Mouse (Mus musculus) mature B cell (primary cell): Measurements from ENCODE around the gene Ptcd2.

Experiments
- in situ Hi-C: fragments of 300-500 bp; cut with MboI; formaldehyde crosslinking; loops from 2 replicates; pipeline ENCODE4 v1.14.3; 2019

Gene Ptcd2

GRCm38 (mm10) chr13:99344599-99345575 lies at the start of gene Ptcd2, which contains the start of gene Mrps27:
Ptcd2 (minus strand) TSS chr13:99344705.
Mrps27 (plus strand) TSS chr13:99344786.
- in situ Hi-C loops: no loop called here

- in situ Hi-C loops: no loop called here
These were observed 48.6 kb upstream of the Ptcd2 start for GRCm38 (mm10) chr13:99393128-99393527.

GRCm38 (mm10) chr13:99391417-99391816 lies 46.9 kb upstream of the Ptcd2 start:
- in situ Hi-C loops: no loop called here

GRCm38 (mm10) chr13:99387901-99388811 lies 43.7 kb upstream of the Ptcd2 start:
- in situ Hi-C loops: no loop called here

GRCm38 (mm10) chr13:99386341-99386740 lies 41.8 kb upstream of the Ptcd2 start:
- in situ Hi-C loops: no loop called here

GRCm38 (mm10) chr13:99385911-99386310 lies 41.4 kb upstream of the Ptcd2 start:
- in situ Hi-C loops: no loop called here

- in situ Hi-C loops: no loop called here
These were observed 40.2 kb upstream of the Ptcd2 start for GRCm38 (mm10) chr13:99384555-99385203.

GRCm38 (mm10) chr13:99382373-99382772 lies 37.9 kb upstream of the Ptcd2 start:
- in situ Hi-C loops: no loop called here

GRCm38 (mm10) chr13:99378223-99378622 lies 33.7 kb upstream of the Ptcd2 start:
- in situ Hi-C loops: no loop called here

- in situ Hi-C loops: no loop called here
These were observed 32.5 kb upstream of the Ptcd2 start for GRCm38 (mm10) chr13:99377055-99377454.

- in situ Hi-C loops: no loop called here
These were observed 31.0 kb upstream of the Ptcd2 start for GRCm38 (mm10) chr13:99375550-99375949.

GRCm38 (mm10) chr13:99374191-99374590 lies 29.7 kb upstream of the Ptcd2 start:
- in situ Hi-C loops: no loop called here

- in situ Hi-C loops: no loop called here
These were observed 29.2 kb upstream of the Ptcd2 start for GRCm38 (mm10) chr13:99373684-99374083.

- in situ Hi-C loops: no loop called here
These were observed 26.8 kb upstream of the Ptcd2 start for GRCm38 (mm10) chr13:99371285-99371684.

GRCm38 (mm10) chr13:99369103-99369502 lies 24.6 kb upstream of the Ptcd2 start:
- in situ Hi-C loops: no loop called here

GRCm38 (mm10) chr13:99367554-99368174 lies 23.2 kb upstream of the Ptcd2 start:
- in situ Hi-C loops: no loop called here

- in situ Hi-C loops: no loop called here
These were observed 22.1 kb upstream of the Ptcd2 start for GRCm38 (mm10) chr13:99366422-99367175.

- in situ Hi-C loops: no loop called here
These were observed 19.4 kb upstream of the Ptcd2 start for GRCm38 (mm10) chr13:99363866-99364265.

- in situ Hi-C loops: no loop called here
These were observed 14.4 kb upstream of the Ptcd2 start for GRCm38 (mm10) chr13:99358921-99359320.

- in situ Hi-C loops: no loop called here
These were observed 12.1 kb upstream of the Ptcd2 start for GRCm38 (mm10) chr13:99356428-99357265.
